Mouse (Mus musculus): ENCODE data around the gene Emsy. TPM values are rescaled to one million over a fixed set of nuclear protein-coding genes. Genes with fewer than 3 reads are reported as not detected.

The Emsy gene
- total RNA-seq, 4 experiments from 2014 or later = 29.7 to 43.5 (median 36.3) TPM

DNA sequence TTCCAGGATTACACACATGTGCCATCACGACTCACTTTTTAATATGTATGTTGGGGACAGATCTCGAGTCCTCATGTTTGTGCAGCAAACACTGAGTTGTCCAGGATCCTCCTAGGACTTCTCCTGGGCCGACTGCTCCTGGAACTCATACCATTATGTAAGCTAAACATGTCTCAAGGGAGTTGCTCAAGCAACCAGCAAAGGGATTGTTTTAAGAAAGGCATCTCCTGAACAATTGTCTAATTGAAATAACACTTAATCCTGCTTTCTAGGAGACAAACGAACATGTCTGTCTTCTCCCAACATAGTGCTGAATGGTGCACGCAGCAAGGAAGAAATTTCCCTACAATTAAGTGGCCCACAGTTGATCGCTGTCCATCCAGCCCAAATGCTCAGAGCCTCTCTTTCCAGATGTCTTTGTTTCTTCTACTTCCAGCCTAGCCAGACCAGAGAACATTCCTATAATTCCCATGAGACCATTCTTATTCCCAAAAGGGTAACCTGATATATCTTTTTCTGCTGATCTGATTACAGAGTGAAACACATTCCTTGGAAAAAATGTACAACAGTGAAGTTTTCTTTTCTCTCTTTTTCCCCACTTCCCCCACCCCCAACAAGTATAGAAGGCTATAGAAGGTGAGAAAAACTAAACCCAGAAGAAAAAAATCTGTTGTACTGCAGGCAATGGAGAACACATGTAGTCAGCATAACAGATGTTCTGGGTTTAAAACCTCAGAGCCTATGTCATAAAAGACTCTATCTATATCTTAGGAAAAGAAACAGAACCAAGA is 11.6 kb upstream of the Emsy start:
- DNase-seq = no peak

- peak; percentile 19 for DNase-seq
Measured at GRCm38 (mm10) chr7:98665726-98666125, 9.1 kb upstream of the Emsy start.

DNA sequence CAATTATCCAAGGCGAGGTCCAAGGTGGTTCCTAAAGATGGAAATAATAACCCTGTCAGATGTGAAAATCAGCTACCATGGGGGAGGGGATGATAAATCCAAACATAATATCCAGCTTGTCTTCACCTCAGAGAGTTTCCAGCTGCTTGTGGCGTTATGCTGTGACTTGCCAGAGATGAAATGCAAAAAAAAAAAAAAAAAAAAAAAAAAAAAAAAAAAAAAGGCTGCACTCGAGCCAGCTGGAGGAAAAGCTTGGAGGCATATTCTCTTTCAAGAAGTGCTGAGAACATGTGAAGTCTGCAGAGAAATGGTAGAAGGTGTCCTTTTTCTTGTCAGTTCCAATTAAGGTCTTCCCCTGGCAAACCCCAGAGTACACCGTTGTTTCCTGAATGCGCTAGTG is 8.6 kb upstream of the Emsy start:
- DNase-seq = no peak

DNA sequence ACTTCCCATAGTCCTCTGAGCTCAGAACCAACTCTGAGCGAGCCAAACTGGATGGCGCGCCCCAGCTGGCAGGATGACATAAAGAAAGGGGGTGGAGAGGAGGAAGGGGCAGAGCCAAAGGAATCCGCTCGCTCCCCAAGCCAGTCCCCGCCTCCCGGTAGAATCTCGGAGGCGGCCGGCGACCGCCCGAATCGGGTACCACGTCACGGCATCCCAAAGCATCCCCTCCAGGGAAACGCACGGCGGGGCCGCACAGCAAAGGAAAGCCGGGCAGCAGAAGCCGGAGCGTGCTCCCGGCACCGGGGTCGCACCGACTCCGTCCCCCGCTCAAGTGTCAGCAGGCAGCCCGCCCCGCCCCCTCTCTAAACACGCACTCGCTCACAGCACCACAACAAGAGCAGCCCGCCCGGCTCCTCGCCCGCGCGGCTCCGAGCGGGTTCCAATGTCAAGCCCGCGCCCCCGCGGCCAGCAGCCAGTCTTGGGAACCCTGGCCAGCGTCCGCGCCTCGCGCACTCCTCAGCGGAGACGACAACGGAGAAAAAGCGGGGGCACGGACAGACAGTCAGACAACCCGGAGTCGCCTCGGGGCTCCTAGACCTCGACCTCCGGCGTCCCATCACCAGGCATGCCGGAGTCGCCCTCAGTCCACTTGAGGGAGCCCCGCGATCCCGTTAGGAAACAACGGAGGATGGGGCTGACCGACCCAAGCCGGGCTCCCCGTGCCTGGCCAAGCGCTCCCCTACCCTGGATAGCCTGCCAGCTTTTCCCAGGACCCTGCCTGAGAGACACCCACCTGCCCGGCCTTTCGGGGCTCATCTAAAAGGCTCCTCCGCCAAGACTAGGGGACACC is 677 bp downstream of the Emsy start:
- peak; percentile 79 for DNase-seq

DNA sequence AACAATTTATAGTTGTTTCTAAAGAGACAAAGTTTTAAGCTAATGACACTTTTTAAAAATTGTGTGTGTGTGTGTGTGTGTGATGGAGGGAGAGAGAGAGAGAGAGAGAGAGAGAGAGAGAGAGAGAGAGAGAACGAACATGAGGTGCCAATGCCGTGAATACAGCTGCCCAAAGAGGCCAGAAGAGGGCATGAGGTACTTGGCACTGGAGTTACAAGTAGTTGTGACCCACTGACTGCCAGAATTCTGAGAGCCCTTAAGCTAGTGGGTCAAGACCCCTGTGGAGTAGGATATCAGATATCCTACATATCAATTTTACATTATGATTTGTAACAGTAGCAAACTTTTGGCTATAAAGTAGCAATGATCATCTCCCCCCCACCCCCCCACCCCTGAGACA is 4.9 kb downstream of the Emsy start:
- no peak for DNase-seq

DNA sequence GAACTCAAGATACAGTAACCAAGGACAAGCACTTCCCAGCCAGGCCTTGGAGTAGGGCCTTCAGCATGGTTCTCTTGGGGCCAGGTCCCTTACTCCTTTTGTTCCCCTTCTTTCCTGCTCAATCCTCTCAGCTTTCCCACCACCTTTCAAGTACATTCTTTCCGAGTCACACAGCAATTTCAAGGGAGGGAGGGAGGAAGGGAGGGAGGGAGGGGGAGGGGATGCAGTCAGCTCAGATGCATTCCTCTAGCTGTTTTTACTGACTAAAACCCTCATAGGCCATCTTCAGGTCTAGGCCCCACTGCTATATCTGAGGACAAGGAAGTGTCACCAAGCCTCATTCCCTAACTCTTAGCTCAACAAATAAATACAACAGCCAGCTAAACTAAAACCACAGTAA is 12.3 kb downstream of the Emsy start:
- DNase-seq = no peak

DNA sequence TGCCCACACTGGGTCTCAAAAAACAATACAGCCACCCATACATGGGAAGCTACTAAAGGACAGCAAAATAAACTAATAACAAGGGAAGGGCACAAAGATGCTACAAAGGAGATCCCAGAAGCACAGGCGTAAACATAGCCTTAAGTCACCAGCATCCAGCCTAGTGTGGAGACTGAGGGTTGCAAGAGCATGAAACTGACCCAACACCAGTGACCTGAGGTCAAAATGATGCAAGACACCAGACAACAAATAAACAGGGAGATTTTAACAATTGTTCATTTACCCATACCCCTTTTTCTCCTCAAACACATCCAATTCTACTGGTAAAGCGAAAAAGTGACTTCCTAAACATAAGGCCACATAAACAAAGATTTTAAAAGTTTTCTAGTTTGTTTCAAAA is 20.0 kb downstream of the Emsy start:
- no peak for DNase-seq

DNA sequence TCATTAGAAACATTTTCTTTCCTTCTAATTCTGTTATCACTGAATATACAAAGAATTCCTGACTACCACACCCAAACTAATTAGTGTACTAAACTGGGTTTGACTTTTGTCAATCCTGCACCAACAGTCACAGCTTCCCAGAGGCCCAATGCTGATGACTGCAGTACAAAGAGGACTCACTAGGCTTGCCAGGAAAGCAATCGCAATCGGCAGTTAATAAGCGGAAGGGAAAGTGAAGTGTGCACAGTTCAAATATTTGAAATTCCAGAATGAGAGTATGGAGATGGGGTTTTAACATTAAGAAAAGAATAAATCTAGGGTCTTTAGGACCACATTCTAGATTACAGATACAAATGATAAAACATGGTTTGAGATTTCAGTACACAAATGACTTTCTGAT is 23.6 kb downstream of the Emsy start:
- DNase-seq = no peak

- no peak for DNase-seq
Measured at GRCm38 (mm10) chr7:98629947-98630346, 26.6 kb downstream of the Emsy start.

- no peak for DNase-seq
Measured at GRCm38 (mm10) chr7:98617739-98618138, 38.8 kb downstream of the Emsy start.

DNA sequence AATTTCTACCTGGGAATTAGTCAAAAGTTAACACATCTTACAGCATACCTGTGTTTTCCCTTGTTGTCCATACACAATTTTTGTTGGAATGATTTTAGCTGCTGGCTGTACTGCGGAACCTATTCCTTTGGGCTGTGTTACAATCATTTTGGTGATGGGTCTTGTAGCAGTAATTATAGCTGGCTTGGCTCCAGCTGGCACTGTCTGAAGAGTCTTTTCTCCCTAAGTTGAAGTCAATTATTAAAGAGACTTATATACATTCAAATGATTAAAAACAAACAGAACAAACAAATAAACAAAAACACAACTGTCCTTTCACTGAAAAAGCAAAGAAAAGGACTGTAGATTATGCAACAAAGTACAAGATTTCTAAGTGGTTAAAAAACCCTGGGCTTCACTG is 43.6 kb downstream of the Emsy start:
- DNase-seq = no peak

GRCm38 (mm10) chr7:98608520-98608919 is 48.1 kb downstream of the Emsy start:
- DNase-seq = no peak

- no peak for DNase-seq
Measured at GRCm38 (mm10) chr7:98607158-98607557, 49.4 kb downstream of the Emsy start.

DNA sequence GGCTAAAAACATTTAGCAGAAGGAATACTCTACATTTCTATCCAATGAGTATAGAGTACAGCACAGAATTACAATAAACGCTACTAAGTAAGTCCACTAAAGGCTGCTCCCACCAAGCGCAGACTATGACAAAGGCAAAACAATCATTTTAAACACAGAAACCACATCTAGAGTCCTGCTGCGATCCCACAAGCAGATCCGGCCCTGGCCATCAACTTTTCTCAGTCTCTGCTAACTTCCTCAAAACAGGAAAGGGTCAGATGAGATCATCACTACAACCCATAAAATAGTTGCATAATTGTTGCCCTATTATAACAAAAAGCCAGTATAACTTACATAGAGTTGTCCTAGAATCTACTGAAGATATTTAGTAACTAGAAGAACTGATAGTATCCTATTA is 54.9 kb downstream of the Emsy start:
- no peak for DNase-seq

DNA sequence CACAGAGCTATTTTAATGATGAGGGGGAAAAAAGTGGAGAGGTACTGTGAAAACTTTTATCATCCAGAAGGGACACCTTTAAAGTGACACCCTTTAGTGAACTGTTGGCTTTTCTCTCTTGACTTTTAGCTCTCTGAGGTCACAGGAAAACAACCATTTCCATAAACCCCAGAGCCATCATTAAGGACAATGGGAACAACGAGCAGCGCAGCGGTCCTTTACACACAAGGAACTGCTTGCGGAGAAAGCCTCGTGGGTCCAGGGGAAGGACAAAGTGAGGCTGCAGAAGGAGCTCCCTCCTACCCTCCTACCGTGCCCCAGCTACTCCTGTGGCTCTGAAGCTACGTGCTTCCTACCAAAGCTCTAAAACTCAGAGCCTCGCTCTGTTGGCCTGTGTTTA is 59.2 kb downstream of the Emsy start:
- DNase-seq = no peak

DNA sequence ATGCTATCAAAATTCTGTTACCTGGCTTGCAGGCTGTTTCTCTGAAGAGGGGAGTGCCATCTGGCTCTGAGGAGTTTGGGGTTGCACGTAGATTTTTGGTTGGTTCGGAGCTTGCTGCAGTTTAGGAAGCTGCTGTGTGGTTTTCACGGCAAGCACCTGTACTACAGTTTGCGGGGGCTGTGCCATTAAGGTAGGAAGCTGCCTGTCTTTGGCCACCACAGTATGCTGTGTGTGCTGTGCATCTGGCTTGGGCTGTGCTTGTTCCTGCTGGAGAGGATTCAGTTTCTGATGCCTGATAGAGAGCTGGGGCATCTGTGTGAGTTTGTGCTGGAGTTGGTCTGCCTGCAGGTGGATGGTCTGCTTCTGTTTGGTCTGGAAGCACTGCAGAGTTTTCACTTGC is 61.9 kb downstream of the Emsy start:
- DNase-seq = no peak

GRCm38 (mm10) chr7:98593276-98593675 is 63.3 kb downstream of the Emsy start:
- DNase-seq = no peak

DNA sequence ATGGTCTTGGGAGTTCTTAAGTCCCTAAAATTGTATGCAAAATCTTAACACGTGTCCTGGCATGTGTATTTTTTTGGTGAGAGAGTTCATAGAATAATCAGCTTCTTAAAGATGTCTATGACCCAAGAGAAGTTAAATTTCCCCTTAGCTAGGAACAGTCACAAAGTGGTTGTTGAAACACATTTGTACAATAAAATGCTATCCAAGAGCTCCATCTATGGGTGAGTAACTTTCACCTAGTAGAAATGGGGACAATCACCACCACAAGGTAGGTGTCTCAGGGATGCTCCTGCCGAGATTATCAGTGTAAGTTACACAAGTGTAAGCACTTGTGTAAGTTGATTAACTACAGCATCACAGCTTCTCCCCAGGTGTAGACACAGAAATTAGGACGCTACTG is 67.6 kb downstream of the Emsy start:
- no peak for DNase-seq

DNA sequence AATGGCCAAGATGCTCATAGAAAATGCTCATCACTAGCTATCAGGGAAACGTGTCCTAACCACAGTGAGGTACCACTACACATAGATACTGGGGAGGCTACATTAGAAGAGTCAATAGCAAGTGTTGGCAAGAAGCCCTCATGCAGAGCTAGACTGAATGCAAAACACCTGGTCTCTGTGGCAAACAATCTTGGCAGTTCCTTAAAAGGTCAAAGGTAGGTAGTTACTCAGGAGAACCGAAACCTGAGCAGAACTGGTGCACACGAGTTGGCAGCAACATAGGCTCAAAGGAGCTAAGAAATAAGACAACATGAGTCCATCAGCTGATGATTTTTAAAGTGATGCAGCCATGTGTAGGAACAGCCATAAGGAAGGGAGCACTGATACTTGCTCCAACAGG is 70.3 kb downstream of the Emsy start:
- DNase-seq = no peak

DNA sequence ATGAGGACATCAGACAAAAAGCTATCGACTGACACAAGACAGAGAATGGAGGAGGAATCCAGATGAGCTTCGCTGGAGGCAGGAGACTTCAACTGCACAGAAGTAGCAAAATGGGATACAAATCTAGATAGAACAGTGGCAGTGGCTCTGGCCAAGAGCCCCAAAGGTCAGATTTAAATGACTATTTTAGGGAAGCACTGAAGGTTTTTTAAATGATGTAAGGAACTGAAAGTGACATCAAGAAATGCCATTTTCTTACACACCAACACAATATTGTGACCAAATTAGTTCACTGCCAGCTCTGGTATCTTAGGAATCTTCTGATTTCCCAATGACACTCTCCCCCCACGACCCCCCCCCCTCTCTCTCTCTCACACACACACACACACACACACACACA is 72.0 kb downstream of the Emsy start:
- no peak for DNase-seq

- DNase-seq = no peak
Measured at GRCm38 (mm10) chr7:98581266-98581665, 75.3 kb downstream of the Emsy start.

- no peak for DNase-seq
Measured at GRCm38 (mm10) chr7:98580441-98580840, 76.1 kb downstream of the Emsy start.

DNA sequence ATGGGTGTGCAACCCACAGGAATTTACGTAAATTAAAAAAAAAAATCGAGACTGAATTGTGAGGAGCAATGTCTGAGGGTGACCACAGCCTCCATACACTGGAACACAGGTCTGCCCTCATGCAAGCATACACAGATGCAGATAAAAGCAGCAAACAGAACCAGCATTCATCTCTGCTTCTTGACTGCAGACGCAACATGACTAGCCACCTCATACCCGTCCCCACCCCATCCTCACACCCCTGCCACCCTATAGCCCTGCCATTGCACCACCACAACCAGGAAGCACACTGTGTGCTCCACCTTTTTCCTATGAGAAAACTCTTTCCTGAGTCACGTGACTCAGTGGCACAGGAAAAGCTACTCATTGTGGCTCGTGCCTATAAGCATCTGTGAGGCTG is 76.9 kb downstream of the Emsy start:
- DNase-seq = no peak

- DNase-seq = no peak
Measured at GRCm38 (mm10) chr7:98577461-98577860, 79.1 kb downstream of the Emsy start.

Data from adrenal gland, adult 8-10 months (tissue).